Mouse (Mus musculus): Measurements from ENCODE around the gene Ankrd13a. TPM values are rescaled to one million over a fixed set of nuclear protein-coding genes. Genes with fewer than 3 reads are reported as not detected.

Ankrd13a gene
- total RNA-seq (2021), result 10 to 100 TPM; 42.5 to 42.9 TPM

GRCm38 (mm10) chr5:114774403-114775051, at the start of gene Ankrd13a:
TSS of gene Ankrd13a (plus strand) at chr5:114774677.
- DNase-seq, result peak; percentile 94
- intact Hi-C loops (cut with DNase I), result no loop called here

GRCm38 (mm10) chr5:114728160-114728559, 46.3 kb upstream of the Ankrd13a start:
- no peak for DNase-seq
- intact Hi-C loops (cut with DNase I), result no loop called here

- intact Hi-C loops (cut with DNase I), result no loop called here
- DNase-seq, result no peak
These were observed 44.3 kb upstream of the Ankrd13a start for GRCm38 (mm10) chr5:114730129-114730528.

GRCm38 (mm10) chr5:114731498-114731897, 43.0 kb upstream of the Ankrd13a start:
- intact Hi-C loops (cut with DNase I), result no loop called here
- no peak for DNase-seq

- intact Hi-C loops (cut with DNase I), result no loop called here
- DNase-seq, result no peak
These were observed 42.5 kb upstream of the Ankrd13a start for GRCm38 (mm10) chr5:114731969-114732368.

GRCm38 (mm10) chr5:114733606-114734005, 40.9 kb upstream of the Ankrd13a start:
- DNase-seq, result no peak
- intact Hi-C loops (cut with DNase I), result no loop called here

- intact Hi-C loops (cut with DNase I), result no loop called here
- DNase-seq, result peak; percentile 90
These were observed 37.2 kb upstream of the Ankrd13a start for GRCm38 (mm10) chr5:114737090-114737887.

- intact Hi-C loops (cut with DNase I), result no loop called here
- DNase-seq, result no peak
These were observed 35.7 kb upstream of the Ankrd13a start for GRCm38 (mm10) chr5:114738707-114739241.

GRCm38 (mm10) chr5:114740595-114740994, 33.9 kb upstream of the Ankrd13a start:
- intact Hi-C loops (cut with DNase I), result no loop called here
- no peak for DNase-seq

GRCm38 (mm10) chr5:114742572-114742971, 31.9 kb upstream of the Ankrd13a start:
- intact Hi-C loops (cut with DNase I), result no loop called here
- DNase-seq, result no peak

- intact Hi-C loops (cut with DNase I), result no loop called here
- peak; percentile 81 for DNase-seq
These were observed 31.3 kb upstream of the Ankrd13a start for GRCm38 (mm10) chr5:114742998-114743696.

- intact Hi-C loops (cut with DNase I), result no loop called here
- DNase-seq, result no peak
These were observed 30.8 kb upstream of the Ankrd13a start for GRCm38 (mm10) chr5:114743697-114744090.

- intact Hi-C loops (cut with DNase I), result no loop called here
- no peak for DNase-seq
These were observed 28.9 kb upstream of the Ankrd13a start for GRCm38 (mm10) chr5:114745581-114745980.

GRCm38 (mm10) chr5:114746886-114747285, 27.6 kb upstream of the Ankrd13a start:
- DNase-seq, result no peak
- intact Hi-C loops (cut with DNase I), result no loop called here

GRCm38 (mm10) chr5:114747521-114747920, 27.0 kb upstream of the Ankrd13a start:
- intact Hi-C loops (cut with DNase I), result no loop called here
- no peak for DNase-seq

GRCm38 (mm10) chr5:114750325-114750724, 24.2 kb upstream of the Ankrd13a start:
- intact Hi-C loops (cut with DNase I), result no loop called here
- no peak for DNase-seq

- no peak for DNase-seq
- intact Hi-C loops (cut with DNase I), result no loop called here
These were observed 22.1 kb upstream of the Ankrd13a start for GRCm38 (mm10) chr5:114752397-114752796.

GRCm38 (mm10) chr5:114753384-114753783, 21.1 kb upstream of the Ankrd13a start:
- intact Hi-C loops (cut with DNase I), result no loop called here
- peak; percentile 91 for DNase-seq

- intact Hi-C loops (cut with DNase I), result no loop called here
- DNase-seq, result no peak
These were observed 14.9 kb upstream of the Ankrd13a start for GRCm38 (mm10) chr5:114759536-114760090.

GRCm38 (mm10) chr5:114761980-114762379, 12.5 kb upstream of the Ankrd13a start:
- intact Hi-C loops (cut with DNase I), result no loop called here

More at GRCm38 (mm10) chr5:114761980-114762379, 12.5 kb upstream of the Ankrd13a start:
- DNase-seq, result no peak

All from left cerebral cortex, postnatal 4 days (tissue).